Mouse (Mus musculus) bone marrow, adult 2 months (tissue): Measurements from ENCODE around the gene Lrch3. TPM values are rescaled to one million over a fixed set of nuclear protein-coding genes. Genes with fewer than 3 reads are reported as not detected.
"Not testable (repeated sequence)": the region's sequence is repeated elsewhere in the genome, so short reads cannot be mapped to it uniquely, and the experiment has no call there.

Source experiments
- H3K27ac ChIP-seq: fragments of 200-500 bp; 2 replicates; pipeline ENCODE4 v1.5.1; 2012; ENCODE audit warnings: low read depth, mild to moderate bottlenecking, control low read depth, inconsistent platforms, low read length; ENCODE audit not compliant: control insufficient read depth, poor library complexity, insufficient read depth
- H3K4me1 ChIP-seq: fragments of 200-500 bp; 2 replicates; pipeline ENCODE4 v1.6.1; 2011; ENCODE audit warnings: low read length; ENCODE audit not compliant: control insufficient read depth, insufficient read depth
- H3K4me3 ChIP-seq: fragments of 200-500 bp; replicated peaks from 2 replicates; pipeline ENCODE3; 2011; ENCODE audit warnings: mild to moderate bottlenecking, low read depth, low read length, control low read depth; ENCODE audit not compliant: control insufficient read depth
- CTCF ChIP-seq: fragments of 200-500 bp; IDR thresholded peaks from 2 replicates; pipeline ENCODE4 v1.5.1; 2011; ENCODE audit warnings: low read length, control low read depth; ENCODE audit not compliant: control insufficient read depth, insufficient read depth
- POLR2A ChIP-seq: fragments of 200-500 bp; IDR thresholded peaks from 2 replicates; pipeline ENCODE4 v1.6.1; 2011; ENCODE audit warnings: low read depth, mild to moderate bottlenecking, control low read depth, low read length, borderline replicate concordance; ENCODE audit not compliant: control insufficient read depth
- WGBS: fragments of 180-500 bp; shearing (Covaris S2); methylation state at CpG from one replicate; pipeline ENCODE4 v1.1.7; 2018; 5-methylcytosine and 5-hydroxymethylcytosine counted together
- polyA plus RNA-seq: library from polyadenylated mRNA; stranded (reverse); fragments of >200 nt; gene quantifications from 2 replicates; pipeline ENCODE4 v1.2.4, GENCODE M21; 2011; ENCODE audit warnings: low replicate concordance; ENCODE audit not compliant: missing spikeins, insufficient read depth, insufficient read length

Gene Lrch3
- polyA plus RNA-seq, 1 experiment = 13.0 TPM

DNA sequence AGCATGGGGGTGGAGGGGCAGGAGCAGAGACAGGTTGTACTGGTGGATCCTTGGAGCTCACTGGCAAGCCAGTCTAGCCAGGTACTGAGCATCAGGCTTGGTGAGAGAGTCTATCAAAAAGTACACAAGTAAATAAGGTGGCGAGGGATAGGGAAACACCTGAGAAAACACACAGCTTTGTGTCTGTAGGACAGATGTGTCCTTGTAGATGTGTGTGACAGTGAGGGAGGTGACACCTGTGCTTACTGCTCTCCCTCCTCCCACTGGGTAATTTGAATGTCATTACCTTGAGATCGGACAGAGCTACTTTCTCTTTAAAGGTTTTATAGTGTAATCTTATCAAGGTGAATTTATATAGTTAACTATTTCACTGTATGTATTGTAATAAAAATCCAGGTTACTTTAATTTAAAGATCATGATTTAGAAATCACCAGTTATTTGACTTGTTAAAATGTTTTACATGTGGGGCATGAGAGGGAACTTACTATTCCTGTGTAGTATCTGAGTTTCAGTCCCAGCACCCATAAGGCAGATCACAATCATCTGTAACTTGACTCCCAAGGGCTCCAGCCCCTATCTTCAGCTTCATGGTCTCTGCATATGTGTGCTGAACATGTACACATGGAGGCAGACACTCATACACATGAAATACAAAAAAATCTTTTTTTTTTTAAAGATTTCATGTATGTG, 12.4 kb upstream of the Lrch3 start:
- 80% methylated on average over 2 of the region's 2 CpGs for WGBS
- Histone ChIP-seq H3K4me3 (no peak overlapping the region), H3K27ac (no peak overlapping the region), H3K4me1 (no peaks in the 10 kb centered on the region)
- TF ChIP-seq CTCF (no peak), POLR2A (no peak)

DNA sequence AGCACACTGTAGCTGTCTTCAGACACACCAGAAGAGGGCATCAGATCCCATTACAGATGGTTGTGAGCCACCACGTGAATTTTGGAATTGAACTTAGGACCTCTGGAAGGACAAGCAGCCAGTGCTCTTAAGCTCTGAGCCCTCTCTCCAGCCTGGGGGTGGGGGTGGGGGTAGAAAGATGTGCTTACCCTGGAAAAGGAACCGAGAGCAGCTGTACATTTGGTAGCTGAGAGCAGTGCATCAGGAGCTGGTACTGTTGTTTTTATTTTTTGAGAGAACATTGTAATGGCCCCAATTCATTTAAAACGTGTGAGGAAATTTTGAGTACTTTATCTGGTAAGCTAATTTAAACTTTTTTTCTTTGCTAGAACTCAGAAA, 11.9 kb upstream of the Lrch3 start:
- no peak overlapping the region for H3K27ac ChIP-seq
- H3K4me3 ChIP-seq = no peak overlapping the region
- WGBS = 67% methylated on average over 3 of the region's 3 CpGs
- TF ChIP-seq CTCF (no peak), POLR2A (no peak)
- H3K4me1 ChIP-seq = no peaks in the 10 kb centered on the region

- Histone ChIP-seq H3K4me1 (no peaks in the 10 kb centered on the region), H3K4me3 (no peak overlapping the region), H3K27ac (no peak overlapping the region)
- TF ChIP-seq POLR2A = no peak
- TF ChIP-seq CTCF = no peak
- WGBS = 84% methylated on average over 2 of the region's 2 CpGs
These were observed 7.7 kb upstream of the Lrch3 start for GRCm38 (mm10) chr16:32906186-32906585.

GRCm38 (mm10) chr16:32906727-32907126, 7.2 kb upstream of the Lrch3 start:
- Histone ChIP-seq H3K4me1 (no peaks in the 10 kb centered on the region), H3K27ac (no peak overlapping the region), H3K4me3 (no peak overlapping the region)
- no peak for TF ChIP-seq POLR2A
- no peak for TF ChIP-seq CTCF
- 66% methylated on average over 8 of the region's 8 CpGs for WGBS

GRCm38 (mm10) chr16:32913212-32913611, 688 bp upstream of the Lrch3 start:
- WGBS = 45% methylated on average over 7 of the region's 7 CpGs
- TF ChIP-seq POLR2A = no peak
- TF ChIP-seq CTCF = no peak
- Histone ChIP-seq H3K4me1 (peaks cover 2% of the 10 kb centered on the region; the same call in 1 of the 2 replicates), H3K4me3 (no peak overlapping the region), H3K27ac (no peak overlapping the region)

- no peak for TF ChIP-seq CTCF
- TF ChIP-seq POLR2A = no peak
- H3K27ac ChIP-seq = no peak overlapping the region
- WGBS = 80% methylated on average over 9 of the region's 9 CpGs
- peak overlapping the region; percentile 32 for H3K4me3 ChIP-seq
- peaks cover 2% of the 10 kb centered on the region; the same call in 1 of the 2 replicates for H3K4me1 ChIP-seq
These were observed 1.6 kb downstream of the Lrch3 start for GRCm38 (mm10) chr16:32915292-32916068.

DNA sequence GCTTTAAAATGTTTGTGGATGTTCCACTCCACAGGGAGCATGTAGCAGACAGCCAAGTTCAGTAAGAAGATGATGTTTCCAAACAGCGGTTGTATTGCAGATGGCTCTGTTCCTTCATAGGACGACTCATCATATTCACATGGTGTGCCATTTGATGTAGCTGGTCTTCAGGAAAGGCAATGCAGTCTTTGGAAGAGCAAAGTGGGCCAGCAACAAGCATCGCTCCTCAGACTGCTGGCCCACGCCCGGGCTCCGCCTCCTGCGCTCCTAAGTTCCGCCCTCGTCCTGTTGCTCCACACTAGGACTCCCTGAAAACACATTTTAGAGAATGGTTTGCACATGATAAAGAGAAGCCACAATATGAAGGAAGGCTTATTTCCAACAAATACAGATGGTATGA, 12.7 kb downstream of the Lrch3 start:
- not testable (repeated sequence) for H3K4me1 ChIP-seq, H3K27ac ChIP-seq, H3K4me3 ChIP-seq
- 83% methylated on average over 9 of the region's 9 CpGs for WGBS

DNA sequence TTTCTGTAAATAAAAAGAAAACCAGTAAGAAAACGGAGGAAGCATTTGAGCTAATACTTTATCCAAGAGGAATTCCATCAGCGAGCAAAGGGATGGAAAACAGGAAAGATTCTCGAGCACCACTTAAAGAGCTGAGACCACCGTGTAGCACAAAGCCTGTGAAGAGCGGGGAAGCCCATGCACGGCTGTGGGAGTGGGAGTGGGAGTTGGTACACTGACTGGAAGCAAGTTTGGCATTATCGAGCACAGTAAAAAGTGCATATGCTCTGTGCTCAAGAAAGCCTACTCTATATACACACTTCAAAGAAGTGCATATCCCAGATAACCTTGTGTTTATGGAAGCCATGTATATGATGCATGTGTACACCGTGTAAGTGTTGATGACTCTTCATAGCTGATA, 13.1 kb downstream of the Lrch3 start:
- TF ChIP-seq POLR2A = no peak
- TF ChIP-seq CTCF = no peak

More for the DNA sequence above, 13.1 kb downstream of the Lrch3 start:
- 91% methylated on average over 8 of the region's 8 CpGs for WGBS
- Histone ChIP-seq H3K27ac (no peak overlapping the region), H3K4me3 (no peak overlapping the region), H3K4me1 (no peaks in the 10 kb centered on the region)
